Mouse (Mus musculus): ENCODE measurements around the gene 2010111I01Rik.
A peak's percentile ranks its signal among the peaks of the same experiment; 100 is the strongest.

The 2010111I01Rik gene

GRCm38 (mm10) chr13:63170282-63171073, 205.8 kb downstream of the 2010111I01Rik start:
- no peak for DNase-seq

DNA sequence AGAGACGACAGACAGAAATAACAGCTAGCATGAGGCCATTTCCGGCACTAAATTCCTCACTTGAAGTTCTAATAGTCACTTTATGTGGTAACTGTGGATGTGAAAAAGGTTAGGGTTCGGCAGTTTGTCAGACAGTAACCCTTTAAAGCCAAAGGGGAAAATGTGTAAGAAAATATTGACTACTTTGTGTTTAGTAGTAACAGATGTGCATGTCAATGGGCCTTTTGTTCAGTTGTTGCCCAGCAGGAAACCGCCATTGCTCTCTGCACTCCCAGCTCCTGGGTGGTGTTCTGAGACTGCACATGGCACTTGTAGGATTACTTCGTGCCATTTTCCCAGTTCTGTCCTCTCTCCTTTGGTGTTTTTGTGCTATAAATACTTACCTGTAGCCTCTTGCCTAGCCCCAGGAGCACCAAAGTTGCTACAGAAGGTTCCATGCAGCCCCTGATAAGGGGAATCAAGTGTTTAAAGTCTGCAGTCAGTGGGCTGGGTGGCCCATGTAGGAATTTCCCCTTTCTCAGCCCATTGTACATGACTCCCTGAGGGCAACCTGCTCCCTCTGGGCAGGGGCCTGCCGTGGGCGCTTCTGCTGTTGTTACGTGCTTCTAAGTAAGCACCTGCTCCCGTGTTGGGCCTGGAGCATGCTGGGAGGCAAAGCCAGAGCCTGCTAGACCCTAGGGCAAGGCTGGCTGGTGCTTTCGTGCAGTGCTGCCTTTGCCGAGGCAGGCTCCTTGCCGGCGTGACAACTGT, 206.8 kb downstream of the 2010111I01Rik start:
- peak in 1 of 2 experiments; percentile 43 for DNase-seq

DNA sequence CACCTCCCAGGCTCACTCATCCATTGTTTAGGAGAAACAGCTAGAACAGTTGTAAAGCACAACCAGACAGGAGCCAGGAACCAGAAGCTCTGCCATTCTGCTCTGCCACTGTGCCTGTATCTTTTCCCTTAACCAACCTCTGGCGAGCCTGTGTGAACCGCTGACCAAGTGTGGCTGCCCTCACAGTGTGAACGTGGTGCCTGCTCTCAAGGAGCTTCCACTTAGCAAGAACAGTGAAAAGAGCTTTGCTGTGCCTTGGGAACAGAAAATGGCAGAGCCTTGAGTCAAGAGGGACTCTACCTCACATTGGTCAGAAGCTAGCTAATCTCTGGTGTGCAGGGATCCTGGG, 207.4 kb downstream of the 2010111I01Rik start:
- DNase-seq, result no peak

GRCm38 (mm10) chr13:63174252-63175020, 209.7 kb downstream of the 2010111I01Rik start:
- DNase-seq, result peak in 1 of 2 experiments; percentile 64

DNA sequence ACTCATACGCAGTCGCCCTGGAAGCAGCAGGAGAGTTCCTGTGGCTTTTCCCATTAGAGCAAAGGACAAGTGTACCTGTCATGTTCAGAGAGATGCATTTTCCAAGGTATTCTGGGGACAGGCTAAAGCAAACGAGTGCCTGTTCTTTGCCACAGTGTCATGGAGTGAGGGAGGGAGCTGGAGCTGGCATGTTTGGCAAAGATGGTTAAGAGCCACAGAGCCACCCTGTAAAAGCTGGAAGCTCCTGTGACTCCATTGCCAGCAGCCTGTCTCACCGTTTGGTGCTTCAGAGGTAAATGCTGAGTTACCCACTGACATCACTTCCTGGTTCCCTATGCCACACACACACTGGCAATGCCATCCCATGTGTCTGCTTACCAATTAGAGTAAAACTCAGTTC, 211.4 kb downstream of the 2010111I01Rik start:
- no peak for DNase-seq

DNA sequence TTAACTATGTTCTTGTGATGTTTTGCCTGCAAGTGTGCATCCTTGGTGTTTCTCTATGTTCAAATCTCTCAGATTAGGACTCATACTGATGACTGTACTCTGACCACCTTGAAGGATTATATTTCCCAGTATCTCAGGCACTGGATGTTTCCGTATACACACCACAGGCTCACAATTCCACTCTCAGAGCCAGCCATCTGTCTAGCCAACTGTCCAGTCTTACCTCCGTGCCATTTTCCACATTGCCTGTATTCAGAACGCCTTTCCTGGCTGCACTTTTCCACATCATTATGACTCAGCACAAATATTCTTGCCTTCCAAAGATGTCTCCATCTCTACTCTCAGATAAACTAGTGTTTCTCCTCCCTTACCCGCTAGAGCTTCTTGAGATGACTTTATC, 212.5 kb downstream of the 2010111I01Rik start:
- no peak for DNase-seq

GRCm38 (mm10) chr13:63180641-63181235, 216.0 kb downstream of the 2010111I01Rik start:
- no peak for DNase-seq

- no peak for DNase-seq
Observed at GRCm38 (mm10) chr13:63184946-63185345, 220.3 kb downstream of the 2010111I01Rik start.

DNA sequence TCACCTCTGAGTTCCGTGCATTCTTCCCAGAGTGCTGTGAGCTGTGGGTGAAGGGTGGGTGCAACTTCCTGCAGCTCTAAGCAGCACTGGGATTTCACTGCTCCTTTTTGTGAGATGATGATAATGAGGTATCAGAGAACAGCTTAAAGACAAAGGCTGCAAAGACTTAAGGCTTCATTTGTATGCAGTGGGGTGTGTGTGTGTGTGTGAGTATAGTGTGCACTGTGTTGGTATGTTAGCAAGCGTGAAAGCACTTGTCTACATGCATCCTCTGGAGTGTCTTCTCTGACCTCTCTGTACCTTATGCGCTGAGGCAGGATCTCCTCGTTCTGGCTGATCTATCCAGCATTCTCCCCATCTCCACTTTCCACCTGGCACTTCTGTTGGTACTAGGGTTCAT, 221.5 kb downstream of the 2010111I01Rik start:
- DNase-seq, result no peak

DNA sequence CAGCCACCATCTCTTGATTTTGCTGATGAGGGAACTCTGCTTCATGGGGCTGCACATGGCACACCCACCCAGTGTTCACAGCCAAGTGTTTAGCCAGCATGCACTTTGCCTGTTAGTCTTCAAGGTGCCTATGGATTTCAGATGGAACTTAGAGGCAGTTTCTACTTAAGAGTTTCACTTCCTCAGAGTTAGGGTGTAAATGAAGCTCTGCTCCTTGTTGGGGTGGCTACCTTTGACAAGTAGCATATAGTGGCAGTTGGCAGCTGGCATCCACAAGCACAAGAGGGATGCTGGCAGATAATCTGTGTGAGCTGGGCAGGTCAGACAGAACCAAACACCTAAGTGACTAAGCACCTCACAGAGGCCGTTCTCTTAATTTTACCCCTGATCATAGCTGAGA, 221.9 kb downstream of the 2010111I01Rik start:
- no peak for DNase-seq

GRCm38 (mm10) chr13:63187145-63188143, 222.8 kb downstream of the 2010111I01Rik start:
- DNase-seq, result no peak

- no peak for DNase-seq
Observed at GRCm38 (mm10) chr13:63188306-63188705, 223.6 kb downstream of the 2010111I01Rik start.

DNA sequence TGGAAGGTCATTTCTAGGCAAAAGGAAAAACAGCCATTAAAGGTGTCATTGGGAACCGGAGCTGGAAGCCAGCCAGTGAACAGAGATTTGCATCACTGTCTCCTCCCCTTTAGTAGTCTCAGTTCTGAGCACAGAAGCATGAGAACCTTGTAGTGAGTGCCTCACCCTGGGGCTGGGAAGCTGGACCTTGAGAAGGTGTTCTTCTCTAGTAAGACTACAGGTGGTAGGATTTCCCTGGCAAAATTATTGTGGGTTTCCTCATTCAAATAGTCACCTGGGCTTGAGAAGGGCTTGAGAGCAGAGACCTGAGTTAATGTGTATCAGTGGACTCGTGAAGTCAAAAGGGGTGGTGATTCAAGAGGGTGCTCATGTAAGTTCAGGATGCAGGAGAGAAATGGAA, 224.1 kb downstream of the 2010111I01Rik start:
- DNase-seq, result peak in 1 of 2 experiments; percentile 14

- DNase-seq, result no peak
Observed at GRCm38 (mm10) chr13:63193423-63193822, 228.7 kb downstream of the 2010111I01Rik start.

DNA sequence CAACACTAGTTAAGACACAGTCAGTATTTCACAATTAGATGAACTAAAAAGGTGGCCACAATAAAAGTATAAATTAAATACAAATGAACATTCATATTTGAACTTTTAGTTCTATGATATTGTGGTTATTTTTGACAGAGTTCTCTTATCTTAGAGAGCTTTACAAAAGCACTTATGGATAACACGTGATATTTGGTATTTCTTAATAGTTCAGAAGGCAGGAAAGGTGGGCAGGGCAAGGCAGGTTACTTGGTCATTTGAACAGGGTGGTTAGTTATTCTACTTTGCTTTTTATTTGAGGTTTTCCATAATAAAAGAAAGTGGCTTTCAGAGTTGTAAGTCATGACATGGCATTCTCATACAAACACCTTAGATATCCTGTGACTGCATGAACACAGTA, 233.3 kb downstream of the 2010111I01Rik start:
- no peak for DNase-seq

DNA sequence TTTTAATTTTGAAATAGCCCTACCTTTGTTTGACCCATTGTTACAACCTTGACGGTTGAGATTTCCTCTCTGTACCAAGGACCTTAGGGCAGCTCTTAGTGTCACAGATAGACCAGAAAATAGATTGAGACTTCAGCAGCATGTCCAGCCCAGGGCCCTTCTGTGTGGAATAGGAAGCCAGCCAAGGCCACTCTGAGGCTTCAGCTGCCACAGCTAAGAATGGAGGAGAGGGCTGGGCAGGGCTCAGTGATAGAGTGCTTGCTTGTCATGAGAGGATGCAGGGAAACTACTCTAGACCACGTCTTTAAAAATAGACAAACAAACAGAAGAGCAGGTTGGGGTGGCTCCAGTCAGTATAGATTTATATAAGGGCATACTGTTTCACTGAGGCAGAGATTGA, 234.9 kb downstream of the 2010111I01Rik start:
- no peak for DNase-seq

GRCm38 (mm10) chr13:63203502-63204278, 239.0 kb downstream of the 2010111I01Rik start:
- DNase-seq, result no peak

- no peak for DNase-seq
Observed at GRCm38 (mm10) chr13:63205750-63206149, 241.1 kb downstream of the 2010111I01Rik start.

GRCm38 (mm10) chr13:63206396-63206795, 241.7 kb downstream of the 2010111I01Rik start:
- no peak for DNase-seq

- no peak for DNase-seq
Observed at GRCm38 (mm10) chr13:63216537-63216936, 251.8 kb downstream of the 2010111I01Rik start.
